Mouse (Mus musculus): ENCODE data around the gene Mchr1.

Gene Mchr1

GRCm38 (mm10) chr15:81221446-81221845 is 13.9 kb upstream of the Mchr1 start:
- in situ Hi-C loops (cut with MboI; ENCODE audit: low pct_unique_long_range_greater_than_20kb in 1 of 2, low sequenced_read_pairs in 2 of 2, unreplicated experiment in 1 of 2), result no loop called here

DNA sequence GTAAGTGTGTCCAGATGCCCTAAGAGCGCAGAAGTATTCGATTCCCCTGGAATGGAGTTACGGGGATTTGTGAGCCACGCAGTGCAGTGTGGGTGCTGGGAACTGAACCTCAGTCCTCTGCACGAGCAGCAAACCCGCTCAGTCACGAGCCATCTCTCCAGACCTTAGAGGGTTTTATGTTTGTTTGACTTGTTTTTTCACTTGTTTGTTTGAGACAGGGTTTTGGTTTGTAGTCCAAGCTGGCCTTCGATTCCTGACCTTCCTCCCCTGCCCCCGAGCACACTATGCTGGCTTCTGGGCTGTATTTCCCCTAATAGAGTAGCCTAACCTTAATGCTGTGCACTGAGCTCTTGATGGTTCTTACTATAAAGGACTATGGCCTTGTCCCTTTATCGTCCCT is 10.3 kb upstream of the Mchr1 start:
- in situ Hi-C loops (cut with MboI; ENCODE audit: low pct_unique_long_range_greater_than_20kb in 1 of 2, low sequenced_read_pairs in 2 of 2, unreplicated experiment in 1 of 2), result no loop called here

DNA sequence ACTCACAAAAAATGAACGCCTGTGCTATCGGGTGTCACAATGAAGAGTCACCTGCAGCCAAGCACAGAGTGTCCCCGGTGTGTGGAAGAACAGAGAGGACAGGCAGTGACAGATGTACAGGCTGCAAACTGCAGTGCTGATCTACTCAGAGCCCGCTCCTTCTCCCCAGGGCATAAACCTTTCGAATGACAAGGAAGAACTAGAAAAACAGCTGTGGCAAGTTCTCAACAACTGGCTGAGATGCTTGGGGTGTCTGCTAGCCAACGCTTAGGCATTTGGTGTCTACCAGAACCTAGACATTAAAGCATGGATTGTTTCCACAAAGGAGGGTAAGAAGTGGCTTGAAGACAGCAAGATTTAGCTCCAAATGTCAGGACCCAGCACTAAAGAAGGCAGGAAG is 9.6 kb upstream of the Mchr1 start:
- in situ Hi-C loops (cut with MboI; ENCODE audit: low pct_unique_long_range_greater_than_20kb in 1 of 2, low sequenced_read_pairs in 2 of 2, unreplicated experiment in 1 of 2), result no loop called here

DNA sequence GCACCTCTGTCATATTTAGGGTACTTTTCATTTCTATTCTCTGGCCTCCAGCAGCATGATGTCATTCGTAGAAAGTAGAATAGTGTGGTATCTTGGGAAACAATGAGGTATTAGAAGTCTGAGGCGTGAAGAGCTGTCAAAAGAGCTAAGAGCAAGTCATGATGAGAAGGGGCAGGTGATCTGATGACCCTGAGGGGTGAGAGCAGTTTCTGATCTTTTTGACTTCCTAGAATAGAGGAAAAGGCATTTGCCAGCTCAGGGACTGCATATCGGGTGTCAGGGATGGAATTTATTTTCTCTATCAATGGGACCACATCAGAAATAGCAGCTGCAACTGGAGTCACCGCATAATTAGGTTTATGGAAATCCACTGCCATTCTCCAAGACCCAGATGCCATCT is 8.5 kb upstream of the Mchr1 start:
- in situ Hi-C loops (cut with MboI; ENCODE audit: low pct_unique_long_range_greater_than_20kb in 1 of 2, low sequenced_read_pairs in 2 of 2, unreplicated experiment in 1 of 2), result no loop called here

- in situ Hi-C loops (cut with MboI; ENCODE audit: low pct_unique_long_range_greater_than_20kb in 1 of 2, low sequenced_read_pairs in 2 of 2, unreplicated experiment in 1 of 2), result no loop called here
Observed at GRCm38 (mm10) chr15:81227275-81227674, 8.0 kb upstream of the Mchr1 start.

- in situ Hi-C loops (cut with MboI; ENCODE audit: low pct_unique_long_range_greater_than_20kb in 1 of 2, low sequenced_read_pairs in 2 of 2, unreplicated experiment in 1 of 2), result no loop called here
Observed at GRCm38 (mm10) chr15:81228258-81228657, 7.0 kb upstream of the Mchr1 start.

DNA sequence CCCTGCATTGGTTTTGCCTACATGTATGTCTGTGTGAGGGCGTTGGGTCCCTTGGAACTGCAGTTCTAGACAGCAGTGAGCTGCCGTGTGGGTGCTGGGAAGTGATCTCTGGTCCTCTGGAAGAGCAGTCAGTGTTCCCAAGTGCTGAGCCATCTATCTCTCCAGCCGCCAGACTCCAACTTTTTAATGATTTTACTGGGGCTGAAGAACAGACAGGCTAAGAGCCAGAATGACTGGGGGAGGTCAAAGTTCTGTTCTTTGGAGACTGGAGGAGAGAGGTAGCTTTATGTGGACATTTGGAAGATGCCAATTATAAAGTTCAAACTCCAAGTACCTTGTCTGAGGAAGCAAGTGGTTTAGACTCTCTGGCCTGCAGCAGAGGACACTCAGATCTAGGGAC is 5.5 kb upstream of the Mchr1 start:
- in situ Hi-C loops (cut with MboI; ENCODE audit: low pct_unique_long_range_greater_than_20kb in 1 of 2, low sequenced_read_pairs in 2 of 2, unreplicated experiment in 1 of 2), result no loop called here

DNA sequence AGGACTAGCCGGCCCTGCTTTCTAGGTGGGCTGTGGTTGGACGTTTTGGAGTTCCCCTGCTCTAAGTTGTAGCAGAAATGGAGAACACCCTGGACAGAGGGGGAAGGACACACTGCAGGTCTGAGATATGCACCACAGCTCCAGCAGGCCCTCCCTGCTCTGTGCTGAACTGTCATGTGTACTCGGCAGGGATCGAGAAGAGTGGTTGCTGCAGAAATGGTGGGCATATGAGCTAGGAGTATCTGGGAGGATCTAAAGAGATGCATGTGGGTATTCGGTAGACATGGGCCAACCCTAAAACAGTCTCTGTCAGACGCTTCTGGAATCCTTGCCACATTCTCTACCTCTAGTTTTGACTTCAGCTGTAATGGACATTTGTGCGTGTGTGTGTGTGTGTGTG is 4.0 kb upstream of the Mchr1 start:
- in situ Hi-C loops (cut with MboI; ENCODE audit: low pct_unique_long_range_greater_than_20kb in 1 of 2, low sequenced_read_pairs in 2 of 2, unreplicated experiment in 1 of 2), result no loop called here

GRCm38 (mm10) chr15:81236062-81236461 is 763 bp downstream of the Mchr1 start:
- in situ Hi-C loops (cut with MboI; ENCODE audit: low pct_unique_long_range_greater_than_20kb in 1 of 2, low sequenced_read_pairs in 2 of 2, unreplicated experiment in 1 of 2), result no loop called here

DNA sequence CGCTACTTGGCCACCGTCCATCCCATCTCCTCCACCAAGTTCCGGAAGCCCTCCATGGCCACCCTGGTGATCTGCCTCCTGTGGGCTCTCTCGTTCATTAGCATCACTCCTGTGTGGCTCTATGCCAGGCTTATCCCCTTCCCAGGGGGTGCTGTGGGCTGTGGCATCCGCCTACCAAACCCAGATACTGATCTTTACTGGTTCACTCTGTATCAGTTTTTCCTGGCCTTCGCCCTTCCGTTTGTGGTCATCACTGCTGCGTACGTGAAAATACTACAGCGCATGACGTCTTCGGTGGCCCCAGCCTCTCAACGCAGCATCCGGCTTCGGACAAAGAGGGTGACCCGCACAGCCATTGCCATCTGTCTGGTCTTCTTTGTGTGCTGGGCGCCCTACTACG is 2.2 kb downstream of the Mchr1 start:
- in situ Hi-C loops (cut with MboI; ENCODE audit: low pct_unique_long_range_greater_than_20kb in 1 of 2, low sequenced_read_pairs in 2 of 2, unreplicated experiment in 1 of 2), result no loop called here

DNA sequence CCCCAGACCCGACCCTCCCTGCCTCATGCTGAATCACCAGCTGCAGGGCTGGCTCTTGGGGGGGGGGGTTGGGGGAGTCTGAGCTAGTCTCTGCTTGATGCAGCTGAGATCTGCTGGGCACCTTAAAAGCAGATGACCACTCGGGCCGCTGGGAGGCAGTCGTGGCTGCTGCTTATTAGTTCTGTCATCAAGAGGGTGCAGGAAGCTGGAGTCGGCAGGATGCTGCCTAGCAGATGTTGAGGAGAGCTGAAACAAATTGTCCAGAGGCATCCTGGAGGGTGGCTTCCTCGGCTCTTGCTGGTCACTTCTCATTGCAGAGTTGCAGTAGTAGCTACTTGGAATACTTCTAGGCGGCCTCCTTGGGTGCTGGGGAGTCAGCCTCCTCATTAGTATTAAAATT is 4.0 kb downstream of the Mchr1 start:
- in situ Hi-C loops (cut with MboI; ENCODE audit: low pct_unique_long_range_greater_than_20kb in 1 of 2, low sequenced_read_pairs in 2 of 2, unreplicated experiment in 1 of 2), result no loop called here

DNA sequence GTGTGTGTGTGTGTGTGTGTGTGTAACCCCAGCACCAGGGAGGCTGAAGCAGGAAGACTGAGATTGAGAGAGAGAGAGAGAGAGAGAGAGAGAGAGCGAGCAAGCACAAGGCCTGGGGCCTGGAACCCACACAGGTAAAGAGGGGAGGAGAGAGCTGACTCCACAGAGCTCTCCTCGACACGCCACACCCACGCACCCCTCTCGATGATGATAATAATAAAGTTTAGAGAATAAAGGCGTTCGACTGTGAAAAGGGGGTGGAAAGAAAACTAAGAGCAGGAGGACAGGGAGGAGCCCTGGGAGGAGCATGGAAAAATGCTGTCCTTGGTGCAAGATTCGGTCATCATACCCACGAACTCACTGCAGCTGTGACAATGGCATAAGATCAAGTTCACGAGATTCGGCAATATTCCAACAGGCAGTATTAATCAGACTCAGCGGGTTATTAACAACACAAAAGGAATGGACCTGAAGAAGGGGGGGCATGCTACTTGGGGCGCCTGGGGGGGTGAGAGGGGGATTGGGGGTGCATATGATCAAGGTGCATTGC is 4.6 kb downstream of the Mchr1 start:
- in situ Hi-C loops (cut with MboI; ENCODE audit: low pct_unique_long_range_greater_than_20kb in 1 of 2, low sequenced_read_pairs in 2 of 2, unreplicated experiment in 1 of 2), result no loop called here

DNA sequence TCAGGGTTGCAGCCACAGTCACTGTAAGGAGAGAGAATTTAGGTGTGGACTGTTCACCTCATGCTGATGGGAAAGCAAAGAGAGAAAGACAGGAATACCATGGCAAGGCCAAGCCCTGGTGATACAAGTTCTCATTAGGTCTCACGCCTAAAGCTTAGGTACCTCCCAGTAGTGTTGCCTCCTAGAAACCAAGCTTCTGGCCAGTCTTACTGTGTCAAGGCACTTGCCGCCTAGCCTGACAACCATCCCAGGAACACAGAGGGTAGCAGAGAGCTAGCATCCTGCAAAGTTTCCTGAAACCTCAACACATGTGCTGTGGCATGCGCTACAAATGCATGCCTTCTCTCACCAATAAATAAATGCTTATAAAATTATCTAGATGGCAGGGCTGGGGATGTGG is 11.6 kb downstream of the Mchr1 start:
- in situ Hi-C loops (cut with MboI; ENCODE audit: low pct_unique_long_range_greater_than_20kb in 1 of 2, low sequenced_read_pairs in 2 of 2, unreplicated experiment in 1 of 2), result no loop called here

DNA sequence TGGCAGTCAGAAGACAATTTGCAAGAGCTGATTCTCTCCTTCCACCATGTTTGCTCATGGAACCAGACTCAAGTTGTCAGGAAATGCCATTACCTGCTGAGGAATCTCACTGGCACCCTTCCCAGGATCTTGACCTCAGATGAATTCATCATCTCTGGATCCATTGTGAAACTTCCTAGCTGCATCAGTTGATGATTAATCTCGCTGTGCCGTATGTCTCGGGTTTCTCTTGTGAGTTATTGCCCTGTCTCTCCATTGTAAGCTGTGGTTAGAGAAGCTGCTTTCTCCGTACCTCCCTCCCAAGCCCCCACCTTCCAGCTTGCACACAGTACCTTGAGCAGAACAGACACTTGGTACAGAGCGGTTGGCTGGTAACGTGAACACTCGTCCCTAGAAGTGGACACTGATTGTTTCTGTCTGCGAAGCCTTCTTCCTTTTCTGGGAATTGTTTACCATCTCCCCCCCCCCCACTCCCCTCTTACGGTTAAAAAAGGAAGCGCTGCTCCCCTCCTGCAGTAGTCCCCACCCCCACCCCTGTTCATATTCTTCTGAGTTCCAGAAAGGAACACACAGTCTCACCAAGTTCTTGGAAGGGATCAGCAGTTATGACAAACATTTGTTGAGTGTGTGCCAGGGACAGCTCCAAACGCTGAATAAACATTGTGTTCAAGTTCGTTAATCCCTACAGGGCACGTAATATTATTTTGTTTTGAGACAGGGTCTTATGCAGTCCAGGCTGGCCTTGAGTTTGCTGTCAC is 12.5 kb downstream of the Mchr1 start:
- in situ Hi-C loops (cut with MboI; ENCODE audit: low pct_unique_long_range_greater_than_20kb in 1 of 2, low sequenced_read_pairs in 2 of 2, unreplicated experiment in 1 of 2), result no loop called here

DNA sequence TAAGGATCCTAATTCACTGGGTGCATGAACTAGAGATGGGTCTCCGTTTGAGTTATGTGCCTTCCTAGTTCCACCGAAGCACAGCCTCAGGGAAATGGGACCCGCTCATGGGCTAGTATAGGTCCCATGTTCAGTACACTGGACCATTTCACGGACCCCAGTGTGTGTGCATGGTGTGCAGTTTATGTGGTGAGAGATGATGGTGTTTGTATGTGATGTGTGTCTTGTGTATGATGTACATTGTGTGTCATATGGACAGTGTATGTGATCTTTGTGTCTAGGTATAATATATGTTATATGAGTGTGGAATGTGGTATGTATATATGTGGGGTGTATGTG is 13.0 kb downstream of the Mchr1 start:
- in situ Hi-C loops (cut with MboI; ENCODE audit: low pct_unique_long_range_greater_than_20kb in 1 of 2, low sequenced_read_pairs in 2 of 2, unreplicated experiment in 1 of 2), result no loop called here

DNA sequence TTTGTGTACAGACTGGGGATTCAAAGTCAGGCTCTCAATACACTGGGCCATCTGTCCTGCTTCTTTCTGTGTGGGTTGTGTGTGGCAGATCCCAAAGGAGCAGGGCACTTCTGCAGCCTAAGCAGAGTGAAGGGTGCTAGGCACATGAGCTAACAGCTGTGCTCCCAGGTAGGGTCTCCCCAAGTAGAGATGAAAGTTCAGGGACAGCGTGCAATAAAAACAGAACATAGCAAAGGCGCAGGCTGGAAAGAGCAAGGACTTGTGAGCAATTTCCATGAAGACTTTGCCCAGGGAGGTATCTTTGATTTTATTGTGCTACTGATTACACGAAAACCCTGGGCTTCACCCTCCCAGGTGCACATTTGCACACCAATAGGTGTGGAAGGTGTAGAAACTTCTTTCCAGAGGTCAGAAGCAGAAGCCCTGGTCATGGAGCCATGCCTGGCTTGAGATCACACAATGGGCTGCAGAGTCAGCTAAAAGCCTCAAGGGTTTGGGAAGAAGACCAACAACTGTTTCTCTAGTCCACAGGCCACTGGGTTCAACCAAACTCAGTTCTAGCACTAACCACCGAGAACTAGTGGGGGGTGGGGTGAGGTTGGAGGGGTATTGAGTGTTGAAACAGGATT is 13.8 kb downstream of the Mchr1 start:
- in situ Hi-C loops (cut with MboI; ENCODE audit: low pct_unique_long_range_greater_than_20kb in 1 of 2, low sequenced_read_pairs in 2 of 2, unreplicated experiment in 1 of 2), result no loop called here

- in situ Hi-C loops (cut with MboI; ENCODE audit: low pct_unique_long_range_greater_than_20kb in 1 of 2, low sequenced_read_pairs in 2 of 2, unreplicated experiment in 1 of 2), result no loop called here
Observed at GRCm38 (mm10) chr15:81252626-81253174, 17.4 kb downstream of the Mchr1 start.

- in situ Hi-C loops (cut with MboI; ENCODE audit: low pct_unique_long_range_greater_than_20kb in 1 of 2, low sequenced_read_pairs in 2 of 2, unreplicated experiment in 1 of 2), result no loop called here
Observed at GRCm38 (mm10) chr15:81253585-81253984, 18.3 kb downstream of the Mchr1 start.

DNA sequence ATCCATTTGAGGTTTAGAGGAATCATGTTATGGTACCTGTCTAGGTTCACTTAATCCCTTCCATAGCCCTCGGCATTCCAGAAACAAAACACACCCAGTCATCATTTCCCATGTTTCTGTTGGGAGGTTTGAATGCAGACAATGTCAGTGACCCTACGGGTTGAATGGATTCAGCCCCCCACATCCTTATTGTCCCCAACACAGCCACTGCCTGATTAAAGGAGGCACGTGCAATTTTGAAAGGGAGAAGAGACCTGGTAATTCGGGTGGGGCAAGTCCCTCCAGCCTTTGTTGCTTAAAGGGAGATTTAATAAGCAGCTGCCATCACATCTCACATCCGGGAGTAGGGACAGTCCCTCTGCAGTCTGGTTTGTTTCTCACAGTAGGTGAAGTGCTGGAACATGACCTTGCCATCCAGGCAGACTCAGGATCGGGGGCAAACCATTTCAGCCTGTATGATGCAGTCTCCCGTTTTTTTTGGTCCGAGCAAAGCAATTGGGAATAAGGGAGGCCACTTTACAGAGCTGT is 18.9 kb downstream of the Mchr1 start:
- in situ Hi-C loops (cut with MboI; ENCODE audit: low pct_unique_long_range_greater_than_20kb in 1 of 2, low sequenced_read_pairs in 2 of 2, unreplicated experiment in 1 of 2), result no loop called here

GRCm38 (mm10) chr15:81255063-81255462 is 19.8 kb downstream of the Mchr1 start:
- in situ Hi-C loops (cut with MboI; ENCODE audit: low pct_unique_long_range_greater_than_20kb in 1 of 2, low sequenced_read_pairs in 2 of 2, unreplicated experiment in 1 of 2), result no loop called here

Data from mouse embryonic stem cell (cell line).